In genomic region chr4:106745862-106746261, GRCm38 (mm10) we compare ENCODE assay signal across 21 mouse cellular contexts. TPM values are rescaled to one million over a fixed set of nuclear protein-coding genes. Genes with fewer than 3 reads are reported as not detected.
"Had no signal": no experiment of that assay in that cellular context is flagged by ENCODE, and none has a peak within 500 bp of the region (broad histone marks: within the 10 kb centered on the region; RNA-seq: fewer than 3 reads in every experiment).

No protein-coding gene starts in this region.

- ATAC-seq: intestine, embryonic 16.5 days had no signal

- DNase-seq: kidney, adult 2 months; kidney, postnatal 14 days; lung, postnatal 14 days; midbrain, embryonic 14.5 days; retina, postnatal 1 day; right cerebral cortex, postnatal 4 days; spleen, adult 18-20 months; thymus, adult 18-20 months; thymus, postnatal 14 days had no signal

- H3K4me3 ChIP-seq: kidney, embryonic 15.5 days; limb, embryonic 10.5 days; liver, embryonic 15.5 days; lung, embryonic 15.5 days; neural tube, embryonic 13.5 days had no signal

- H3K4me2 ChIP-seq: kidney, embryonic 15.5 days; liver, embryonic 11.5 days; liver, embryonic 15.5 days; lung, embryonic 15.5 days; neural tube, embryonic 13.5 days had no signal

- H3K9ac ChIP-seq: kidney, embryonic 15.5 days; liver, embryonic 15.5 days; lung, embryonic 15.5 days; neural tube, embryonic 13.5 days had no signal

- H3K9me3 ChIP-seq: kidney, embryonic 15.5 days; limb, embryonic 10.5 days; liver, embryonic 15.5 days; lung, embryonic 15.5 days; neural tube, embryonic 13.5 days had no signal

- H3K36me3 ChIP-seq: kidney, embryonic 15.5 days; lung, embryonic 15.5 days; neural tube, embryonic 13.5 days had no signal

- H3K4me1 ChIP-seq: lung, embryonic 15.5 days had no signal

- H3K27me3 ChIP-seq: kidney, embryonic 15.5 days; liver, embryonic 15.5 days; lung, embryonic 15.5 days; neural tube, embryonic 13.5 days had no signal

- H3K27ac ChIP-seq: kidney, embryonic 15.5 days; limb, embryonic 10.5 days; liver, embryonic 15.5 days; lung, embryonic 15.5 days; neural tube, embryonic 13.5 days had no signal

RNA-seq across cellular contexts. Expression of gene Fam151a, which starts 12.2 kb away (rescaled TPM):
- total RNA-seq: layer of hippocampus, postnatal 14 days; left cerebral cortex, adult 18-20 months; left cerebral cortex, postnatal 14 days; megakaryocyte progenitor cell, adult 5-6 weeks; monocyte, adult 5-6 weeks had no signal
- polyA plus RNA-seq: liver, embryonic 15.5 days; midbrain, embryonic 14.5 days; neural tube, embryonic 13.5 days had no signal

RNA-seq across cellular contexts. Expression of gene Mroh7, which starts 15.1 kb away (rescaled TPM):
- total RNA-seq: megakaryocyte progenitor cell, adult 5-6 weeks; monocyte, adult 5-6 weeks had no signal
